Mouse (Mus musculus) ovary, adult 10 weeks (tissue): ENCODE measurements around the gene Gm49392. TPM values are rescaled to one million over a fixed set of nuclear protein-coding genes. Genes with fewer than 3 reads are reported as not detected.

Experiments
- polyA plus RNA-seq: library from polyadenylated mRNA; stranded (reverse); fragments of 350-450 nt; fragmentation: Illumina TruSeq; extraction: RNeasy Lipid Tissue Mini Kit (QIAGEN cat#74804); gene quantifications from one replicate; pipeline ENCODE4 v1.2.3, GENCODE M21; 2014

The Gm49392 gene
- polyA plus RNA-seq, result 0.40 TPM

DNA sequence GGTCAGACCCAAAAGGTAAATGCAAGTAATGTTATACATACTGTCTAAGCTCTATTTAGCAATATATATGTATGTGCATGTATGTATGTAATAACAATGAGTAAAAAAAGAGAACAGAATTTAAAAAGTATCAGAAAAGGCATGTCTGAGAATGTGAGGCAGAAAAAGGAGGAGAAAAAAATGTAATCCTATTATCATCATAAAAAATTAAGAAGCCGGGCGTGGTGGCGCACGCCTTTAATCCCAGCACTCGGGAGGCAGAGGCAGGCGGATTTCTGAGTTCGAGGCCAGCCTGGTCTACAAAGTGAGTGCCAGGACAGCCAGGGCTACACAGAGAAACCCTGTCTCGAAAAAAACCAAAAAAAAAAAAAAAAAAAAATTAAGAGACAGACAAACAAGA lies at the start of gene Gm49392:
TSS of gene Gm49392 (minus strand) at position 101 of the 400 bp plus-strand sequence.

DNA sequence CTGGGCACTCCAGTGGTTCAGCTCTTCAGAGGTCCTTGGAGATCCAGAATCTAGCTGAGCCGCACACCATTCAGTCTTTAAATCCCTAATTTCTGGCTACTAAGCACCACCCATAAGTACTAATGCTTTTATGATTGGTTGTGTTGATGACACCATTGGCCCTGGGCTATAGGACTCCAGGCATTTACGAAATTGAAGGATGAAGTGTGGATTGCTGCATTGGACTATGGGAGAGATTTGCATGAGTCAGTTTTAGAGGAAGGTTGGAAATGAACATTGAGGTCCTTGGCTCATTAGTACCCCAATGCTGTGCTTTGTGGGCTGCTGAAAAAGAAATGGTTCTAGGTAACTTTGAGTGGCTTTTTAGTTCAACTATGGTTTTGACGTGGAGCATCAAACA lies 45.2 kb upstream of the Gm49392 start, which contains the start of gene Tpbpa:
TSS of gene Tpbpa (minus strand) at position 101 of the 400 bp plus-strand sequence.

DNA sequence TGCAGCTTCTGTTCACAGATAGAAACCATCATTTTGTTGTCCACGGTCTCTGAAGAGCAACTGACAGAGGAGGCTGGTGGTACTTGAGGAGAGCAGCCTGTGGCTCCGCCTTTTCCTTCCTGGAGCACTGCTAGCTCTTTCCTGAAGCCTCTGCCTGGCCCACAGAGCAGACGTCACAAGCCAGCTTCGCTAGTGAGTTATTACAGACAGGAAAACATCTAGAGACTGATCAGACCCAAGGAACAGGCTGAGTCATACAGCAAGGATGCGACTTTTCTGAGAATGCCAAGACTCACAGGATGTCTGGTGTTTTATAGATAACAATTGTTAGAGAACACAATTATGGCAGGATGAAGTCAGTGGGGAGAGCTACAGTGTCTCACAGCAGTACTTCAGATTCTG lies 39.8 kb upstream of the Gm49392 start, which contains the start of the genes Gm49391 and Ctla2a:
TSS of gene Gm49391 (minus strand) at position 72 of the 402 bp plus-strand sequence.
TSS of gene Ctla2a (minus strand) at position 126 of the 402 bp plus-strand sequence.

DNA sequence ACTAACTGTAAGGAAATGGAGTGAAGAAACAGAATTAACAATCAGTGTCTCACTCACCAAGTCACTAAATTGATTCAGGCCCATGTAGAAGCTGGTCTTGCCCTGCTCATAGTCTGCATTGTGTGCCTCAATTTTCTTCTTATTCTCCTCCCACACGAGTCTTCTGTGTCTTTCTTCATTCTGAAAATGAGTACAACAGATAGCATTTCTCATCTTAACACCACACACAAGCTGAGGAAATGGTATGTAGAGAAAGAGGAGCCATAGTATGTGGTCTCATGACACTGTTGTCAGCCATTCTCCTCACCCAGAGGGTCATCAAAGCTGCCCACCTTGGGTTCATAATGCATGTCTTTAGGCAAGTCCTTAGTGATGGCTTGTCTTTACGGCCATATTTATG lies 38.8 kb upstream of the Gm49392 start, which contains the start of gene Gm49393:
TSS of gene Gm49393 (minus strand) at position 101 of the 400 bp plus-strand sequence.

DNA sequence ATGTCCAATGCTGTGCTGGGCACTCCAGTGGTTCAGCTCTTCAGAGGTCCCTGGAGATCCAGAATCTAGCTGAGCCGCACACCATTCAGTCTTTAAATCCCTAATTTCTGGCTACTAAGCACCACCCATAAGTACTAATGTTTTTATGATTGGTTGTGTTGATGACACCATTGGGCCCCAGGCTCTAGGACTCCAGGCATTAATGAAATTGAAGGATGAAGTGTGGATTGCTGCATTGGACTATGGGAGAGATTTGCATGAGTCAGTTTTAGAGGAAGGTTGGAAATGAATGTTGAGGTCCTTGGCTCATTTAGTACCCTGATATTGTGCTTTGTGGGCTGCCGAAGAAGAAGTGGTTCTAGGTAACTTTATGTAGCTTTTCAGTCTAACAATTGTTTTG lies 8.1 kb upstream of the Gm49392 start, which contains the start of gene Tpbpb:
TSS of gene Tpbpb (minus strand) at position 101 of the 400 bp plus-strand sequence.

DNA sequence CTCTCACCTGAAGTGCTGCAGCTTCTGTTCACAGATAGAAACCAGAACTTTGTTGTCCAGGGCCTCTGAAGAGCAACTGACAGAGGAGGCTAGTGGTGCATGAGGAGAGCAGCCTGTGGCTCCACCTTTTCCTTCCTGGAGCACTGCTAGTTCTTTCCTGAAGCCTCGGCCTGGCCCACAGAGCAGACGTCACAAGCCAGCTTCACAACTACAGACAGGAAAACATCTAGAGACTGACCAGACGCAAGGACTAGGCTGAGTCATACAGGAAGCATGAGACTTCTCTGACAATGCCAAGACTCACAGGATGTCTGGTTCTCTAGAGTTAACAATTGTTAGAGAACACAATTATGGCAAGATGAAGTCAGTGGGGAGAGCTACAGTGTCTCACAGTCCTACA lies 634 bp upstream of the Gm49392 start, which contains the start of gene Ctla2b:
TSS of gene Ctla2b (minus strand) at position 120 of the 400 bp plus-strand sequence.

DNA sequence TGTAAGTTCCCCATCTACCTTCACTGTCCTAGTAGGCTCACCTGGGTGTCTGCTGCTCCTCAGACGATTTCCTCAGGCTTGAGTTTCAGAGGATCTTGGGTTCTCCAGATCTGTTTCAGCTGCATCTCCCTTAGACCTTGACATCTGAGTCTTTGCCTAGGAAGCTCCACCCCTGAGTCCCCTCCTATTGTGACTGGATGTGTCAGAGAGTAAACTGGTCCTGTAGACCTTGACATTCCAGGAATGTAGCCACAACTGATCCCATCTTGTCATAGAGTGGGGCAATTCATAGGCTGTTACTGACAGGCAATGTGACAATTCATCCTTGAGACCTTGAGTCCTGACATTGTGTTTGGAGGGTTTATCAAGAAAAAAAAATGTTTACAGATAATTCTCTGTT lies 32.4 kb downstream of the Gm49392 start, which contains the start of gene 4930486L24Rik:
TSS of gene 4930486L24Rik (minus strand) at position 195 of the 400 bp plus-strand sequence.

DNA sequence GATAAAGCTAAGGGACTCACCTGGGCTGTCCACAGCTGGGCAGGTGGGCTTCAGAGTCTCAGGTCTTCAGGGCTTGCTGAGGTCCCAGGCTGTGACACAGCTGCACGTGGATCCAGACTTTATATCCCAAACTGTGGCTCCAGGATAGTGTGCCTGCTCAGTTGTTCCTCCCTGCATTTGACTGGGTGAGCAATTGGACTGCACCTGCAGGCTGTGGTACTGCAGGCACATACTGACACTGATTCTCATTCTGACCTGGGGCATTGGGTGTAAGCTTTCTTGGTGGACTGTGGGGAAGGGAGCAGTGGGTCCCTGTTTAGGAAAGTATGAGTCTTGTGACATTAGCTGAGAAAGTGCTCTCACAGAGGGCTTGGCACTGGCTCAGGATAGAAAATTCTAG lies 93.9 kb downstream of the Gm49392 start, which contains the start of gene Ctsll3:
TSS of gene Ctsll3 (minus strand) at position 101 of the 400 bp plus-strand sequence.

Other genes with a start within 250 kb of the Gm49392 start
- gene BC051665, start 110.5 kb downstream of the Gm49392 start, polyA plus RNA-seq, result not detected
- not detected for gene Ctsll3, start 94.0 kb downstream of the Gm49392 start, polyA plus RNA-seq
- gene 4930486L24Rik, start 32.4 kb downstream of the Gm49392 start, polyA plus RNA-seq, result 1.5 TPM
- gene Ctla2b, start 553 bp upstream of the Gm49392 start, polyA plus RNA-seq, result 3.1 TPM
- gene Tpbpb, start 8.0 kb upstream of the Gm49392 start, polyA plus RNA-seq, result not detected
- gene Gm49393, start 38.7 kb upstream of the Gm49392 start, polyA plus RNA-seq, result 7.7 TPM
- 11.8 TPM for gene Gm49391, start 39.7 kb upstream of the Gm49392 start, polyA plus RNA-seq
- 61.0 TPM for gene Ctla2a, start 39.7 kb upstream of the Gm49392 start, polyA plus RNA-seq
- gene Tpbpa, start 45.1 kb upstream of the Gm49392 start, polyA plus RNA-seq, result not detected
- gene Ctsj, start 109.1 kb upstream of the Gm49392 start, polyA plus RNA-seq, result not detected
- not detected for gene Ctsq, start 143.7 kb upstream of the Gm49392 start, polyA plus RNA-seq